Mouse (Mus musculus) MEL (cell line): ENCODE results near the gene Letm1.

ENCODE experiments used
- CTCF ChIP-seq, 3 experiments: IDR thresholded peaks in 2 of 3; conservative IDR thresholded peaks in 1 of 3; 2 replicates each; pipeline ENCODE4 v1.5.1; 2011 to 2012; ENCODE audit warnings: low read length in 3 of 3, low read depth in 2 of 3, mild to moderate bottlenecking in 2 of 3, improper control_type of control experiment in 1 of 3, inconsistent platforms in 1 of 3, mixed read lengths in 1 of 3, moderate library complexity in 1 of 3; ENCODE audit not compliant: control insufficient read depth in 1 of 3, insufficient read depth in 1 of 3, poor library complexity in 1 of 3, severe bottlenecking in 1 of 3
- E2F4 ChIP-seq: IDR thresholded peaks from 2 replicates; pipeline ENCODE4 v1.6.1; 2011; ENCODE audit warnings: low read depth, low read length, improper control_type of control experiment, borderline replicate concordance
- MAZ ChIP-seq: IDR thresholded peaks from 2 replicates; pipeline ENCODE4 v1.6.1; 2012; ENCODE audit warnings: low read depth, mild to moderate bottlenecking, inconsistent platforms, low read length, improper control_type of control experiment
- NELFE ChIP-seq: IDR thresholded peaks from 2 replicates; pipeline ENCODE4 v1.6.1; 2011; ENCODE audit warnings: low read depth, low read length, improper control_type of control experiment
- ZC3H11A ChIP-seq: IDR thresholded peaks from 2 replicates; pipeline ENCODE4 v1.6.1; 2012; ENCODE audit warnings: low read depth, mild to moderate bottlenecking, inconsistent platforms, low read length, improper control_type of control experiment
- ZKSCAN1 ChIP-seq: IDR thresholded peaks from 2 replicates; pipeline ENCODE4 v1.6.1; 2012; ENCODE audit warnings: low read depth, mild to moderate bottlenecking, inconsistent platforms, low read length, improper control_type of control experiment, moderate library complexity

DNA sequence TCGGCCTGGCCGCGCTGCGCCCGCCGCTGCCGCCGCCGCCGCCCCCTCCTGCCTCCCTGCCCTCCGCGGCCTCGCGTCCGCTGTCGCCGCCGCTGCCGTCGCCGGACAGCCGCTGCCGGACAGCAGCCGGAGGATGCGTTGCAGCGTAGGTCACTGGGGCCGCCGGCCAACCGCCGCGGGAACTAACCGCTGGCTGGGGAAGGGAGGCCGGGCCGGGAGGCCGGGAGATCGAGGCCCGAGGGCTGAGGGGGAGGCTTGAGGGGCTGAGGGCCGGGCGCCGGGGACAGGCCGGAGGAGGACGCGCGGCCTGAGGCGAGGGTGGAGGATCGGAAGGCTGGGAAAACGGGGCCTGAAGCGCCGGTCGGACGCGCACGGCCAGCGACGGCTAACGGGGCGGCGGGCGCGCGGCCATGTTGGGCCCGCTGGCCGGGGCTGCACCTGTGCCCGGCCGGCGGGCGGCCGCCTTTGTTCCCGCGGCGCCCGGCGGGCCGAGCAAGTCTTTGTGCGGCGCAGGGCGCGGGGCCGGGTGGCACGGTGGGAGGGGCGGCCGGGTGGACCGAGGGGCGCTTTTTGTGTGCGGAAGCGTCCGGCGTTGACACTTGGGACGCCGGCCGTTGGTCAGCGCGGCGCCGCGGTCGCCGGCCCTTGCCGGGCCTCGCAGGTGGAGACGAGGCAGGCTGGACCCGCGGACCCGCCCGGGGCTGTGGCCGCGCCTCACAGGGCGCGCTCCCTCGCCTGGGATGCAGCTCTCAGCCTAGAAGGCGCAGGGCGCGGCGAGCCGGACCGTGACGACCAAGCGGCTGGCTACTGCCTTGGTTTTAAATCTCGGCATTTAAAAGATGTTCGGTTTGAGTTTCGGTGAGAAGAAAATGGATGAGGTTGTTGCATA is 38.4 kb upstream of the Letm1 start:
- TF ChIP-seq MAZ, result no peak
- TF ChIP-seq NELFE, result peak; percentile 36; the same call in 1 of the 2 replicates
- no peak for TF ChIP-seq CTCF (IDR thresholded peaks at IDR 0.05 in 2 of 3, conservative IDR thresholded peaks at IDR 0.05 in 1 of 3; ENCODE audit: control insufficient read depth in 1 of 3, insufficient read depth in 1 of 3, low read depth in 2 of 3, low read length in 3 of 3, poor library complexity in 1 of 3, severe bottlenecking in 1 of 3)
- no peak; the same call in 1 of the 2 replicates for TF ChIP-seq E2F4
- no peak for TF ChIP-seq ZC3H11A
- no peak for TF ChIP-seq ZKSCAN1
